ENCODE assay signal across 17 mouse cellular contexts in the genomic region with DNA sequence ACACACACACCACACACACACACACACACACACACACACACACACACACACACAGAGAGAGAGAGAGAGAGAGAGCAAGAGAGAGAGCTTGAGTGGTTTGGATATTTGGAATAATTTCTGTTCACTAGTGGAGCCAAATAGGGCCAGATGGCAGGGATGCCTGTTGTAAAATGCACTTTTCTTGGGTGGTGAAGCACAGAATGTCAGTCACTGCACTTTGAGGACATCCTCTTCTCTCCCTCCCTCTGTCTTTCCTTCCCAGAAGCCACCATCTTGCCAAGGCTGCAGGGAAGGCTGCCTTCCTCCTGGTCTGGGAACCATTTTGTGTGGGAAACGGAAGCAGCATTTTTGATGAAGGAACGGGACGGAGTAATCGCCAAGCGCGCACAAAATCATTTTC. TPM values are rescaled to one million over a fixed set of nuclear protein-coding genes. Genes with fewer than 3 reads are reported as not detected.
DNase-seq lines count a peak whose midpoint lies in the region.
"Had no signal": no experiment of that assay in that cellular context is flagged by ENCODE, and none has a peak within 500 bp of the region (broad histone marks: within the 10 kb centered on the region; RNA-seq: fewer than 3 reads in every experiment).

No protein-coding gene starts in this region.

- peak; percentile 34 to 45 for DNase-seq in cerebellum, postnatal 10 days
- DNase-seq in cerebellum, postnatal 14 days = no peak
- peak; percentile 34 for DNase-seq in layer of hippocampus, adult 11-12 months (ENCODE audit: low spot score)
- DNase-seq in layer of hippocampus, adult 9-10 months (ENCODE audit: low spot score) = no peak
- DNase-seq in brain, adult 2 months (ENCODE audit: low read depth, low spot score) = peak; percentile 32
- DNase-seq in layer of hippocampus, adult 8-10 months (ENCODE audit: low spot score in 2 of 2) = peak; percentile 17 to 52
- DNase-seq in kidney, postnatal 36 days = no peak
- DNase-seq in embryo, embryonic 10 days (ENCODE audit: low spot score) = no peak
- DNase-seq: adrenal gland, postnatal 10 days; cerebellum, adult 11 months; cerebellum, postnatal 25 days; gastrocnemius, adult 2 months; heart, postnatal 14 days; kidney, adult 2 months; kidney, postnatal 14 days; lung, adult 18-20 months; thymus, adult 2 months had no signal

RNA-seq across cellular contexts. Expression of gene Foxf1, which starts 21.7 kb away (rescaled TPM):
- 1 to 10 TPM in 1 of 4 experiments, under 1 TPM in 3; 0.52 to 1.1 (median 0.59) TPM for total RNA-seq in layer of hippocampus, adult 8-10 months (2022)

RNA-seq across cellular contexts. Expression of gene Mthfsd, which starts 45.7 kb away (rescaled TPM):
- total RNA-seq in layer of hippocampus, adult 8-10 months (2022) = 10 to 100 TPM; 41.1 to 45.8 (median 44.7) TPM

RNA-seq across cellular contexts. Expression of gene Foxc2, which starts 53.5 kb away (rescaled TPM):
- 1 to 10 TPM; 1.0 to 2.3 (median 1.3) TPM for total RNA-seq in layer of hippocampus, adult 8-10 months (2022)

Comparison
In these comparisons a context has a peak if more than half of its experiments do, and no peak if none do; other contexts are left out.
1. DNase-seq: peak in cerebellum, postnatal 10 days (2 of 2), layer of hippocampus, adult 11-12 months (single experiment), brain, adult 2 months (single experiment) and layer of hippocampus, adult 8-10 months (2 of 2); none in cerebellum, postnatal 14 days (0 of 2), layer of hippocampus, adult 9-10 months (single experiment), kidney, postnatal 36 days (0 of 2) and embryo, embryonic 10 days (single experiment).